Mouse (Mus musculus): ENCODE data around the gene Lsm4.
A peak's percentile ranks its signal among the peaks of the same experiment; 100 is the strongest.

- TF ChIP-seq CTCF (IDR thresholded peaks at IDR 0.05; ENCODE audit: control insufficient read depth, insufficient read depth, insufficient replicate concordance, low read depth, low read length), result peak; percentile 52; the same call in 1 of the 2 replicates
- TF ChIP-seq POLR2A (IDR thresholded peaks at IDR 0.05; ENCODE audit: control insufficient read depth, low read depth, low read length), result peak; percentile 40
Measured at GRCm38 (mm10) chr8:70673079-70673856, at the start of gene Lsm4.

Measured in testis, adult 2 months (tissue).